Mouse (Mus musculus): ENCODE measurements at regions not wholly inside any gene's neighbourhood (a gene's known extent, or its start where the extent isn't known, plus 50 kb on each side); places are given as distances from the start of the nearest gene placed in this dataset.

- DNase-seq (ENCODE audit: low spot score) = peak; percentile 38
Measured at GRCm38 (mm10) chr4:37445268-37445667, 493.7 kb upstream of the Lingo2 start.

GRCm38 (mm10) chr4:37412755-37413154 lies 461.2 kb upstream of the Lingo2 start:
- no peak for DNase-seq (ENCODE audit: low spot score)

- no peak for DNase-seq (ENCODE audit: low spot score)
Measured at GRCm38 (mm10) chr4:37388118-37388517, 436.6 kb upstream of the Lingo2 start.

GRCm38 (mm10) chr4:37386882-37387281 lies 435.3 kb upstream of the Lingo2 start:
- DNase-seq (ENCODE audit: low spot score) = no peak

- no peak for DNase-seq (ENCODE audit: low spot score)
Measured at GRCm38 (mm10) chr4:37364209-37364608, 412.7 kb upstream of the Lingo2 start.

GRCm38 (mm10) chr4:37361254-37361653 lies 409.7 kb upstream of the Lingo2 start:
- DNase-seq (ENCODE audit: low spot score) = no peak

- no peak for DNase-seq (ENCODE audit: low spot score)
Measured at GRCm38 (mm10) chr4:37338376-37338775, 386.8 kb upstream of the Lingo2 start.
